Mouse (Mus musculus) lung, postnatal 0 days (tissue): ENCODE results near the gene Igf2bp2.

Experiments
- CTCF ChIP-seq: IDR thresholded peaks from 2 replicates; pipeline ENCODE4 v1.5.1; 2016; ENCODE audit warnings: antibody characterized with exemption, mild to moderate bottlenecking
- EP300 ChIP-seq: IDR thresholded peaks from 2 replicates; pipeline ENCODE4 v1.6.1; 2016; ENCODE audit warnings: antibody characterized with exemption, mild to moderate bottlenecking, control low read depth

DNA sequence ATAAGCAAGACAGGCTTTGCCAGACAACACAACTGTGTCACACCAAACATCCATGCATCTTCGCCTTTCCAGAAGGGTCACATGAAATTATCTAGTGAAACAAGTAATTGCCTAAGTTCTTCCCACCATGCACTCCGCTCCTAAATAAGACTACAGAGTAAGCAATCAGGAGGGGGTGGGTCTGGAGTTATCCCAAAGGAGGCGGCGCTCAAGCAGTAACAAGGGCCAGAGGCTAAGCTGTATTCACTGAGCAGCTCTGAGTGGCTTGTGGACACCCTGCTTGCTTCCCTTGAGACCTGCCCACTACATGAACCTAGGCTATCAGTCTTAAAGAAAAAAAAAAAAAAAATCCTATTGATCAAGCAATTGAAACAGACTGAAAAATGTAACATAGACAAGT is 44.9 kb downstream of the Igf2bp2 start:
- TF ChIP-seq CTCF (no peak), EP300 (no peak)
